Mouse (Mus musculus) gastrocnemius, postnatal 10 days (tissue): ENCODE results near the gene Afap1. TPM values are rescaled to one million over a fixed set of nuclear protein-coding genes. Genes with fewer than 3 reads are reported as not detected.

ENCODE experiments used
- DNase-seq: peaks from one replicate; pipeline ENCODE4 v3.0.0; 2021; ENCODE audit warnings: mixed read lengths
- total RNA-seq, 2 experiments: library from RNA; stranded (reverse); gene quantifications; 2 replicates each; pipeline ENCODE4 v1.2.3; 2021

Afap1 gene
- total RNA-seq, 2 experiments from 2014 or later: 18.6 to 25.9 TPM

DNA sequence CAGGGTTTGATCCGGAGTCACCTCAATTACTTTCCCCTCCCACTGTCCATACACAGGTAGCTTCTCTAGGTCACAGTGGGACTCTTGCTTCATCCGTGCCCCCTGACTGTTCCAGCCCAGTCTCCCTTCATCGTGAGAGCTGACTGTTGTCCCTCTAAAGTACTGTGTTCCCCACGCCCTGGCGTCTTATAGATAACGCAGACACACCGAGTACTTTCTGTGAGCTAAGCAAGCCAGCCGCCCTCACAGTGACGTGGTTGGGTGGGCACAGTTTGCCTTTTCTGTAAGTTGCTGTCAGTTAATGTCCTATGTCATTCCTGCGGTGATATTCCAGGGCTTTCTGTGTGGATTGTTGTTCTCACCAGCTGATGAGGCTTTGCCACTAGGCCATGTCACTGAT is 39.9 kb downstream of the Afap1 start:
- DNase-seq: no peak

DNA sequence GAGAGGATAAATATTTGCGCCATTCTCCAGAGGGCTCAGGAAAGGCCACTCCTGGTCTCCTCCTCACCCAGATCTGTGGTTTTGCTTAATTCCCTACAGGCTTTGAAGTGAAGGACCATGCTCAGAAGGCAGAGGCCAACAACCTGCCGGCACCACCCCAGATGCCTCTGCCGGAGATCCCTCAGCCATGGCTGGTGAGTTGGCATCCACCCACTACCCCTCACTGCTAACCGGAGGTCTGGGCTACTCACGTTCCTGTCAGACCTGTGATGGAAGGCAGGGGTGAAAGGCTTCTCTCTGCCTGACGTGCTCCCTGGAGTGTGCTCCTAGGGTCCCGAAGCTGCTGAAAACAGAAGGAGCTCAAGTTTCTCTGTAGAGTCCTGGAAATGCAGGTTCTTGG is 42.8 kb downstream of the Afap1 start:
- no peak for DNase-seq

DNA sequence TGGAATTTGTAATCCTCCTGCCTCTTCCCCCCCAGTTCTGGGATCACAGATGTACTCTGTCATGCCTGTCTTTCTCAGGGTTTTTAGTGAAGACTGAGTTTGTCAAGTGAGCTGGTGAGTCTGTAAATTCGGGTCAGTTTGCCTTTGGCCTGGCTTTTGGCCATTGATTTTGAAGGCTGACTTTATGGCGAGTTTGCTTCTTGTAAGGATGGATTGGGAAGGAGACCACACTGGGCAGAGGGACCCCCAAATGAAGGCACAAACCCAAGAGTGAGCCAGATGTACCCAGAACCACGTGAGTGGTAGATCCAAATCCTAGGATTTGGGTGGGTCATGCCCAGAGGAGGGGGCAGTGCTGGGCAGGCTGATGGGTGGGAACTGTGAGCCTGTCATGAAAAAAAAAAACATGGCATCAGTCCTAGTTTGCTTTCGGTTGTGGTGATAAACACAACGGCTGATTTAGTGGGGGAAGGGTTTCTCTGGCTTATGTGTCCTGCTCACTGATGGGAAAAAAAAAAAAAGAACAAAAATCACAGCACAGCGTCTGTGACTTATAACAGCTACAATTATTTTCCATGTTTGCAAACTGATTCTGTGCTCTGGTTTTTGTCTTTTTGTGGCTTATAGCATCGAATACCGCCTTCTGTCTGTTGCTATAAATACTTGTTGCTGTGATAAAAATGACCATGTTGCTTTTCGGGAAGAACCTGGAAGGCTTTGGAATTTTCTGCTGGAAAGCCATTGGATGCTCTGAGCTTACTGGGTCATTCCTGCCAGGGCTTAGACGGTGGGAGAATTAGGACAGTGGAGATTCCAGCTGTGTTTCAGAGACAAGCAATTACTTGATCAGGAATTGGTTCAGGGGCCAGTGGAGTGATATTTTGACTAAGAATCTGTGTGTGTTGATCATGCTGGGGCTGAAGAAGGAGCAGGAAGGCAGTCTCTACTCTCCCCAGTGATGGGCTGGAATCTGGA is 45.4 kb downstream of the Afap1 start:
- DNase-seq: no peak

- no peak for DNase-seq
Measured at GRCm38 (mm10) chr5:35939958-35940357, 46.8 kb downstream of the Afap1 start.

DNA sequence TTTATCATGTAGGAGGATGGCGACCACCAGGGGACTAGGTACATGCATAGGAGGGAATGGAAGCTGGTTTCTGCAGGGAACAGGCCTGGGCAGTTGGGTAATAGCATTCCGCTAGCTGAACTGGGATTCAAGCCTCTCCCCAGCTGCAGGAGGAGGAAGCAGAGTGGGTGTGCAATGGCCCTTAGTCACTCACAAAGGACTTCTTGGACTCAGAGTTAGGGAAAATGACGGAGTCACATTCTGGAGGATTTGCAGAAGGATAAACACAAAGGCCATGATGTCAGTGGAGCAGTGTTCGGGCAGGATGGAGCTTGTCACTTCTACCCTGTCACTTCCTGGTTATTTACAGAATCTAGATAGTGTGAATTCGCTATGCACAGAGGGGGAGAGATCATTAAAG is 50.4 kb downstream of the Afap1 start:
- no peak for DNase-seq

GRCm38 (mm10) chr5:35946841-35947240 is 53.7 kb downstream of the Afap1 start:
- DNase-seq: no peak

GRCm38 (mm10) chr5:35947427-35947826 is 54.3 kb downstream of the Afap1 start:
- no peak for DNase-seq

DNA sequence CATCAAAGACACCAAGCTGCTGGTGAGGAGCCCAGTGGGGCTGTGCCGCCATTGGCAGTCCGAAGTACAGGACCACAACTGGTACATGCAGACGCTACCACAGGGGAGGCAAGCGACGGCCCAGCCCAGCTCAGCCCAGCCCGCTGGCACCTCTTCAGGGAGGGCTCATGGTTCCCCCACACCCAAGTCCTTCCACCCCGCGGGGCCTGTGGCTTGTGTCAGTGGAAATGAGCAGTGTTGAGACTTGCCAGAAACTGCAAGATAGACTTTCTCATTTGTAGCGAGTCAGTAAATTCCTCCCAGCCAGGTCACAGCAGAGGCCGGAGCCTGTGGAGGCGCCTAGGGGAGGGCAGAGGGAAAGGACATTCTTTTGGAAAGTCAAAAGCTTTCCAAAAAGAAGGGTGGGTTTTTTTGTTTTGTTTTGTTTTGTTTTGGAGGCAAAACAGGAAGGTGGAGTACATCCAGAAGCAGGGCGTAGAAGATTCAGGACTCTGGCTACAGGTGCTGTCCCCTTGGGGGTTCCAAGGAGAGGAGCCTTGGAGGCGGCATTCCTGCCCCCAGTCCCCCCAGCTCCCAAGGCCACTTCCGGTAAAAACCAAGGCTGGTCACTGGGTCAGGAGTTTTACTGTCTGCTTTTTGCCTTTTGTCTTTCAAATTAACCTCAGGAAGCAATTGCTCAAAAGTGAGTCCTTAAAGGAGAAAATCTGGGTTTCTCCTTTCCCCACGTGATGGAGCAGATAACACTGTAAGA is 55.3 kb downstream of the Afap1 start:
- DNase-seq: no peak

GRCm38 (mm10) chr5:35949061-35949460 is 55.9 kb downstream of the Afap1 start:
- DNase-seq: no peak

GRCm38 (mm10) chr5:35950504-35950903 is 57.4 kb downstream of the Afap1 start:
- DNase-seq: no peak

GRCm38 (mm10) chr5:35954055-35954718 is 61.1 kb downstream of the Afap1 start:
- DNase-seq: no peak

- no peak for DNase-seq
Measured at GRCm38 (mm10) chr5:35956268-35956667, 63.1 kb downstream of the Afap1 start.

DNA sequence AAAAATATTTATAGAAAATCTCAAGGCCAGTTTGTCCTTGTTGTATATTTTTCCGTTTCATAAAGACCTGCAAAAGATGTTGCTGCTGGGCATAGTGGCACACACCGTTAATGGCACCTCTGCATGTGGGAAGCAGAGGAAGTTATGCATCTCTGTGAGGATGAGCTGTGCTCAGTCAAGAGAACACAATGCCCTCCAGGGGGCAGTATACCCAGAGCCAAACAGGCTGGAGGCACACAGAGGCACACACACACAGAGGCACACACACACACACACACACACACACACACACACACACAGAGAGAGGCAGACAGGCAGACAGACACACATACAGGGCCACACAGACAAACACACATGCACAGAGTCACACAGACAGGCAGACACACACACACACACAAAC is 65.6 kb downstream of the Afap1 start:
- no peak for DNase-seq

- no peak for DNase-seq
Measured at GRCm38 (mm10) chr5:35960168-35960567, 67.0 kb downstream of the Afap1 start.

GRCm38 (mm10) chr5:35961271-35961670 is 68.2 kb downstream of the Afap1 start:
- no peak for DNase-seq

GRCm38 (mm10) chr5:35963635-35964034 is 70.5 kb downstream of the Afap1 start:
- DNase-seq: no peak

- no peak for DNase-seq
Measured at GRCm38 (mm10) chr5:35965036-35965435, 71.9 kb downstream of the Afap1 start.

GRCm38 (mm10) chr5:35969857-35970256 is 76.7 kb downstream of the Afap1 start:
- no peak for DNase-seq

DNA sequence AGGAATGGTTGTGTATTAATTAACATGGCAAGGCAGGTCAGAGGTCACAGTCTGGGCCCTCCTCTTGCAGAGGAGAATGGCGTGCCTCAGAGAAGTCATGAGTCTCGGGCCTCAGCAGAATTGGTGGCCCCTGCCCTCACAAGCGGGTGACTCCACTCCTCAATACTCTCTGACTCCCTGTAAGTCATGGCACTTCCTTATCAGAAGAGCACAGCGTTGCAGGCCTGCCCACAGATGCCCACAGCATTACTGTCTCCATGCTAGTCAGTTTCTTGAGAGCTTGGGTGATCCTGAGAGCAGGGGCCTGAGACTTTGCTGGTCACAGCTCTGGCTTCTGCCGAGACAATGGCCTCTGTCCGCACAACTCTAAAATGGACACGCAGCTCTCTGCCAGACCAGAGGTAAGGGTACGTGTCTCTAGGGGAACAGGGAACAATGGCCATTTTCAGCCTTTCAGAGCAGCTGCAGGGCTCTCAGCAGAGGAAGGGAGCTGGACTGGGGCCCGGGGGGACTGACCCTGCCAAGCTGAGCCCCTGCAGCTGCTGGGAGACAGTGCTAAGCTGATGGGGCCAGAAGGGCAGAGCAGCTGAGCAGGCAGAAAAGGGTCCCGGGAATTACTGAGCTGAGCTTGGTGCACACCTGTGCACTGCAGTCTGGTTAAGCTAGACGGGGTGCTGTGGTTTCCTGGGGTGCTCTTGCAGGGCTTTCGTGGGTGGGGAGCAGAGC is 77.4 kb downstream of the Afap1 start:
- DNase-seq: peak; percentile 81

GRCm38 (mm10) chr5:35971841-35972578 is 78.9 kb downstream of the Afap1 start:
- peak; percentile 88 for DNase-seq

DNA sequence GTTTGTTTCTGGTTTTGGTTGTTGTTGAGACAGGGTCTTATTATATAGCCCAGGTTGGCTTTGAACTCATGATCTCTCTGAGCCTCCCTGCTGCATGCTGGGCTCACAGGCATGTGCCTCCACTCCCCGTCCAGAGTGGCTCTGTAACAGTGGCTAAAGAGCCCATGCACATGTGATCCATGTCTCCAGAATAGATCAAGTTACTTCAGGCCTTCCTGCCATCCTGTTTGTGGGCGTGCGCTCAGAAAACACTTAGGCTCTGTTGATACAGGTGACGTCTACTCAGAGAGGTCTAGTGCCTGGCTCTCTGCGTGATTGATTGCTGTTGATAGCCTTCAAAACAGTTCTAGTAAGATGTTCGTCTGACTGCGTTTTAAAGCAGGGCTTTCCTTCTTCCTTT is 79.6 kb downstream of the Afap1 start:
- DNase-seq: no peak
